Mouse (Mus musculus) stomach, postnatal 0 days (tissue): ENCODE results near the gene P3h1. TPM values are rescaled to one million over a fixed set of nuclear protein-coding genes. Genes with fewer than 3 reads are reported as not detected.
A peak's percentile ranks its signal among the peaks of the same experiment; 100 is the strongest.

Experiments
- ATAC-seq: fragments of 200-750 bp; cut with Nextera tagmentation; 2 replicates; pipeline ENCODE4 v1.8.0; 2017; ENCODE audit not compliant: low FRiP score, low TSS enrichment
- DNase-seq: peaks from one replicate; pipeline ENCODE4 v3.0.0-alpha.2; 2016; ENCODE audit warnings: low spot score
- H3K27ac ChIP-seq: fragments of 300-500 bp; sonication (generic); replicated peaks from 2 replicates; pipeline ENCODE4 v1.5.1; 2014; ENCODE audit warnings: mild to moderate bottlenecking, control low read depth
- H3K27me3 ChIP-seq: fragments of 300-500 bp; sonication (generic); 2 replicates; pipeline ENCODE4 v1.6.1; 2014; ENCODE audit warnings: low read length; ENCODE audit not compliant: control insufficient read depth, insufficient read depth
- H3K36me3 ChIP-seq: fragments of 300-500 bp; sonication (generic); 2 replicates; pipeline ENCODE4 v1.6.1; 2014; ENCODE audit warnings: low read length, mixed read lengths; ENCODE audit not compliant: control insufficient read depth, insufficient read depth
- H3K4me1 ChIP-seq: fragments of 300-500 bp; sonication (generic); replicated peaks from 2 replicates; pipeline ENCODE4 v1.6.1; 2014; ENCODE audit warnings: antibody characterized with exemption; ENCODE audit not compliant: control insufficient read depth, insufficient read depth
- H3K4me2 ChIP-seq: fragments of 300-500 bp; sonication (generic); replicated peaks from 2 replicates; pipeline ENCODE4 v1.6.1; 2014; ENCODE audit warnings: low read depth, mild to moderate bottlenecking, control low read depth, moderate library complexity
- H3K4me3 ChIP-seq: fragments of 300-500 bp; sonication (generic); 2 replicates; pipeline ENCODE4 v1.5.1; 2014; ENCODE audit warnings: low read depth, low read length, control low read depth
- H3K9ac ChIP-seq: fragments of 300-500 bp; sonication (generic); 2 replicates; pipeline ENCODE4 v1.6.1; 2014; ENCODE audit warnings: mild to moderate bottlenecking, low read length, control low read depth, mixed read lengths
- H3K9me3 ChIP-seq: fragments of 300-500 bp; sonication (generic); 2 replicates; pipeline ENCODE4 v1.6.1; 2016; ENCODE audit warnings: low read length; ENCODE audit not compliant: control insufficient read depth
- CTCF ChIP-seq: IDR thresholded peaks from 2 replicates; pipeline ENCODE4 v1.5.1; 2016; ENCODE audit warnings: antibody characterized with exemption, low read depth, mild to moderate bottlenecking, moderate library complexity
- EP300 ChIP-seq: optimal IDR thresholded peaks from 2 replicates; pipeline ENCODE3; 2016; ENCODE audit warnings: antibody characterized with exemption
- WGBS: fragments of 180-500 bp; shearing (Covaris S2); extraction: QIAGEN DNeasy Blood & Tissue Kit; methylation state at CpG from one replicate; pipeline ENCODE4 v1.1.7; 2014; 5-methylcytosine and 5-hydroxymethylcytosine counted together
- polyA plus RNA-seq: library from polyadenylated mRNA; unstranded; fragments of >200 nt; fragmentation: Nextera tagmentation; extraction: Ambion mirVana; gene quantifications from 2 replicates; pipeline ENCODE4 v1.2.1, GENCODE M21; 2015

P3h1 gene
- polyA plus RNA-seq, 1 experiment from 2014 or later = 19.7 TPM

GRCm38 (mm10) chr4:119294415-119295133, 61.9 kb downstream of the P3h1 start, which contains the start of gene Ybx1:
Gene Ybx1, minus strand, starts transcription at chr4:119294604.
- Histone ChIP-seq H3K36me3 (no peaks in the 10 kb centered on the region), H3K4me3 (peak within 1 kb of the TSS; percentile 83), H3K9me3 (no peaks in the 10 kb centered on the region), H3K4me2 (peak within 1 kb of the TSS; percentile 90), H3K9ac (peak within 1 kb of the TSS; percentile 83), H3K27ac (peak within 1 kb of the TSS; percentile 89), H3K4me1 (0 out of 2 replicates have a peak, but pooled peaks cover 4% of the 10 kb centered on the region), H3K27me3 (no peaks in the 10 kb centered on the region)
- DNase-seq (peak; percentile 99), ATAC-seq (peak; percentile 99)
- under 1% methylated on average over 60 of the region's 61 CpGs for WGBS
- TF ChIP-seq CTCF (no peak), EP300 (no peak)

- H3K4me1 ChIP-seq = 0 out of 2 replicates have a peak, but pooled peaks cover 4% of the 10 kb centered on the region
- no peaks in the 10 kb centered on the region for H3K36me3 ChIP-seq
- H3K27me3 ChIP-seq = no peaks in the 10 kb centered on the region
- DNase-seq (no peak), ATAC-seq (no peak)
- peak overlapping the region; percentile 83 for H3K9ac ChIP-seq
- 7% methylated on average over 6 of the region's 6 CpGs for WGBS
- peak overlapping the region; percentile 89; the same call in 1 of the 2 replicates for H3K27ac ChIP-seq
- peak overlapping the region; percentile 83 for H3K4me3 ChIP-seq
- H3K4me2 ChIP-seq = peak overlapping the region; percentile 68
- no peaks in the 10 kb centered on the region for H3K9me3 ChIP-seq
- TF ChIP-seq CTCF = no peak
- TF ChIP-seq EP300 = no peak
Observed at GRCm38 (mm10) chr4:119295134-119295453, 62.4 kb downstream of the P3h1 start.

- no peak for ATAC-seq
- Histone ChIP-seq H3K9me3 (no peaks in the 10 kb centered on the region), H3K9ac (no peak overlapping the region), H3K4me1 (0 out of 2 replicates have a peak, but pooled peaks cover 4% of the 10 kb centered on the region), H3K36me3 (no peaks in the 10 kb centered on the region), H3K27ac (no peak overlapping the region), H3K4me3 (no peak overlapping the region), H3K27me3 (no peaks in the 10 kb centered on the region), H3K4me2 (no peak overlapping the region)
- 53% methylated on average over 2 of the region's 2 CpGs for WGBS
- no peak for TF ChIP-seq EP300
- no peak for TF ChIP-seq CTCF
- no peak for DNase-seq
Observed at GRCm38 (mm10) chr4:119297361-119297760, 64.6 kb downstream of the P3h1 start.

Other genes starting within 250 kb of the P3h1 start
- 36.9 and 39.8 TPM in 2 replicates for gene Slc2a1, start 124.2 kb upstream of the P3h1 start, polyA plus RNA-seq
- 3.7 and 4.1 TPM in 2 replicates for gene Zfp691, start 58.7 kb upstream of the P3h1 start, polyA plus RNA-seq
- gene Ermap, start 42.9 kb upstream of the P3h1 start, polyA plus RNA-seq = 0.40 and 0.42 TPM in 2 replicates
- 99.7 and 100 TPM in 2 replicates for gene Svbp, start 37.6 kb upstream of the P3h1 start, polyA plus RNA-seq
- gene Tmem269, start 14.7 kb upstream of the P3h1 start, polyA plus RNA-seq = 0.07 and 0.10 TPM in 2 replicates
- 15.6 and 16.9 TPM in 2 replicates for gene AU022252, start 203 bp upstream of the P3h1 start, polyA plus RNA-seq
- 0.07 TPM in 1 of 2 replicates, not detected in the other for gene Cldn19, start 22.5 kb downstream of the P3h1 start, polyA plus RNA-seq
- 330 and 339 TPM in 2 replicates for gene Ybx1, start 61.7 kb downstream of the P3h1 start, polyA plus RNA-seq
- gene Ppih, start 87.6 kb downstream of the P3h1 start, polyA plus RNA-seq = 42.0 and 44.7 TPM in 2 replicates
- 1.4 and 2.2 TPM in 2 replicates for gene Ccdc30, start 182.6 kb downstream of the P3h1 start, polyA plus RNA-seq
- gene Ppcs, start 189.5 kb downstream of the P3h1 start, polyA plus RNA-seq = 30.7 and 31.6 TPM in 2 replicates
- 0.15 and 0.35 TPM in 2 replicates for gene Zmynd12, start 189.9 kb downstream of the P3h1 start, polyA plus RNA-seq